Mouse (Mus musculus): ENCODE measurements around the gene Il23a.

GRCm38 (mm10) chr10:128282886-128283450, 15.6 kb downstream of the Il23a start:
- no peak for TF ChIP-seq CTCF (IDR thresholded peaks at IDR 0.05; ENCODE audit: low read depth)
- no peak for TF ChIP-seq EP300 (IDR thresholded peaks at IDR 0.05; ENCODE audit: low read depth)

Data from liver, embryonic 14.5 days (tissue).